Mouse (Mus musculus): ENCODE results near the gene Shf. TPM values are rescaled to one million over a fixed set of nuclear protein-coding genes. Genes with fewer than 3 reads are reported as not detected.

The Shf gene
- polyA plus RNA-seq, 1 experiment from 2014 or later, result 6.5 TPM

DNA sequence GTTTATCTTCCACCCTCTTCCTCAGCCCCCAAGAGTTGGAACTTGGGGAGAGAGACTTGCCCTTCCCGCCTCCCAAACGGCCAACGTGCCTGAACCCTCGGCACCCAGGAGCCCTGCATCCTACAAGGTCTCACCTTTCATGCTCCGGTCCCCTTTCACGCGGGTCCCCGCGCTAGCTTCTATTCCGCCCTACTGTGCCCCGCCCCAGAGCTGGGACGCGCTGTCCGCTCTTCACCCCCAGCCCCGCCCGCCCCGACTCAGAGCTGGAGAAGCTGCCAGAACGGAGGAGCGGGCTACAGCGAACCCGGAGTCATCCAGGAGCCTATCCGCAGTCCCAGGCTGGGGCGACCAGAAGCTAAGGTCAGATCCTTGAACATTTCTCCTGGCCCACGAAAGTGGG lies 55.4 kb downstream of the Shf start, which contains the start of gene Duoxa1:
Gene Duoxa1 (minus strand): TSS at position 195 of the 400 bp plus-strand sequence.
- H3K36me3 ChIP-seq, result no peaks in the 10 kb centered on the region
- no peaks in the 10 kb centered on the region for H3K9me3 ChIP-seq
- 1% methylated on average over 24 of the region's 24 CpGs for WGBS
- H3K4me3 ChIP-seq (replicated peaks), result peak within 1 kb of the TSS; percentile 27
- H3K9ac ChIP-seq (replicated peaks), result no peak within 1 kb of the TSS
- peak within 1 kb of the TSS; percentile 48 for H3K4me2 ChIP-seq
- H3K27me3 ChIP-seq, result peaks cover 78% of the 10 kb centered on the region
- H3K4me1 ChIP-seq (replicated peaks), result peaks cover 12% of the 10 kb centered on the region
- H3K27ac ChIP-seq, result no peak within 1 kb of the TSS
- peak; percentile 15; the same call in 1 of the 2 replicates for ATAC-seq (ENCODE audit: insufficient number of reproducible peaks, insufficient read depth, low FRiP score, low TSS enrichment, low read depth)

DNA sequence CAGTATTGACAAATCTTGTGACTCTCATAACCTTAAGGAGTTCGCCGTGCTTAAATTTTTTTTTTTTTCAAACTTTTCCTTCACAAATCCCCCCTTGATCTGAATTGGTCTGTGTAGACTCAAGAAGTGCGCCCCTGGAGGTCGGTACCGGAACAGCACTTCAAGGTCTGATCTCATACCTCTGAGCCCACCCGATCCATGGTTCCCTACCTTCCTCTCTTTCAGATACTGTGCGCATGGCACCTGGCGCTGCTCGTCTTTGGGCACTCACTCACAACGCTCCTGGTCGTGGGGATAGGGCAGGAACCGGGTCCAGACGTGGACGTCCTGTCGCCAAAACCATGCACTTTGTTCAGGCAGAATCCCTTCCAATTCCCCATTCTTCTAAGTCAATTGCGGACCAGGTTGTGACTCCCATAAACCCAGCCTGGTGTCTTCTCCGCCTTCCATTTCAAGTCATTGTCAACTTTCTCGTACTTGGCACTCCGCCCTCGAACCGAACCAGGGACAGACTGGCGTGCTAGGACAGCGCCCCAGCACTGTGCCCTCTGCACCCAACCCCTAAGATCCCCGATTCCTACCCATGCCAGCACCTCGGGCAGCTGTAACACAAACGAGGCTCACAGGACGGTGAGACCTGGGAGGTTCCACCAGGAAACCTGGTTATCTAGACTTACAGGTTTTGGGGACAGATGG lies 56.1 kb downstream of the Shf start:
- WGBS, result 5% methylated on average over 27 of the region's 27 CpGs
- no peaks in the 10 kb centered on the region for H3K9me3 ChIP-seq

DNA sequence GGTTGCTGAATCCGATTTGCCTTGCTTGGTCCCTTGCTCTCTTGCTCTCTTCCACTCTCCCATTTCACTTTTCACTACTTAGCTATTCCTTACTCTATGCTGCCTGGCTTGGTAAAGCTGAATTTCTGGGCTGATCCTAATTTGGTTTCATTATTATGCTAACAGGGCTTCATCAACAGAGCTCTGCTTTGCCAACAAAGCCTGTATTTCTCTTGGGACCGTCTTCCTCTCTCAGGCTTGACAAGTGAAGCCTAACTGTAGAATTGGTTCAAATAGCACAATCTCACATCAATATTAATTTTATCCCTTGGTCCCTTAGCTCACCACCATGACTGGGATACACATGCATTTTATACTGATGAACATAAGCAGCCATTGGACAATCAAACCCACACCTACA lies 57.4 kb downstream of the Shf start:
- Histone ChIP-seq H3K4me2 (no peak overlapping the region), H3K9ac (replicated peaks) (no peak overlapping the region), H3K27ac (no peak overlapping the region), H3K36me3 (no peaks in the 10 kb centered on the region), H3K27me3 (peaks cover 86% of the 10 kb centered on the region), H3K4me1 (replicated peaks) (peaks cover 12% of the 10 kb centered on the region), H3K9me3 (no peaks in the 10 kb centered on the region), H3K4me3 (replicated peaks) (no peak overlapping the region)
- 59% methylated on average over 2 of the region's 2 CpGs for WGBS
- ATAC-seq (ENCODE audit: insufficient number of reproducible peaks, insufficient read depth, low FRiP score, low TSS enrichment, low read depth), result no peak

More for the DNA sequence above, 56.1 kb downstream of the Shf start:
- peak overlapping the region; percentile 48 for H3K4me2 ChIP-seq
- peak; percentile 66; the same call in 1 of the 2 replicates for ATAC-seq (ENCODE audit: insufficient number of reproducible peaks, insufficient read depth, low FRiP score, low TSS enrichment, low read depth)
- H3K36me3 ChIP-seq, result no peaks in the 10 kb centered on the region
- H3K9ac ChIP-seq (replicated peaks), result no peak overlapping the region
- peaks cover 12% of the 10 kb centered on the region for H3K4me1 ChIP-seq (replicated peaks)
- H3K27ac ChIP-seq, result no peak overlapping the region
- peaks cover 81% of the 10 kb centered on the region for H3K27me3 ChIP-seq
- peak overlapping the region; percentile 27 for H3K4me3 ChIP-seq (replicated peaks)

DNA sequence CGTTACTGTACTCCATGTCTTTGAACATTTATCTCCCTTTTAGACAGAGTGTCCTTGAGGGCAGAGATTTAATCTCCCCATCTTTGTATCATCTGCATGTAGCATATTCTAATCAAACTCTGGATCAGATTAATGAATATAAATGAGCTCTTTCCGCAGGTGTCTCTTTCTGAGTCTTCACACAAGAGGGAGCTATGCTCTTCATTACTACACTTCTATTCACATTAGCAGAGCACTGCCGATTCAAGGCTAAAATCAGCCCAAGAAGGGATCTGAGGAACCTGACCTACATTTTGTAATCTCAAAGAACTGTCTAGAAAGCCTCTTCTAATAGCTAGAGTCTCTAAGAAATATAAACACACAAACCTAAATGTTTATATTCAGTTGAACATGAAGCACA lies 59.3 kb downstream of the Shf start:
- H3K27me3 ChIP-seq, result peaks cover 91% of the 10 kb centered on the region
- H3K9me3 ChIP-seq, result no peaks in the 10 kb centered on the region

DNA sequence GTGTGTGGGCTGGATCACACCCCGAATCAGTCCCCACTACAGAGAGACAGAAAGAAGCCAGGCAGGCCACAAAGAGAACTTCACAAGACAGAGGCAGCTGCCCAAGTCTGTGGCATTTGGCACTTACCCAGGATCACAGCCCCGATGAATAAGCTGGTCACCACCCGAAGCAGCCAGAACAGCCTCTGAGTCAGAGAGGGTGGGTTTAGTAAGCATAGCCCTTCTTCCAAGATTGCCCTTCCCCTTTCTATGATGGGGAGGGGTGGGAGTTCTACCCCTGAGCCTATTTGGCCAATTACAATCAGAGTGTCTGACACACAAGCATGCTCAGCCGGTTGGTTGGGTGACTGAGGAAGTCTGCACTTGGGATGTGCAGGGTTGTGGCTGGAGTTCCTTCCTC lies 62.8 kb downstream of the Shf start:
- H3K27me3 ChIP-seq, result peaks cover 92% of the 10 kb centered on the region
- WGBS, result 55% methylated on average over 4 of the region's 4 CpGs
- H3K9me3 ChIP-seq, result no peaks in the 10 kb centered on the region
- H3K9ac ChIP-seq (replicated peaks), result no peak overlapping the region
- no peaks in the 10 kb centered on the region for H3K36me3 ChIP-seq
- no peak overlapping the region for H3K4me2 ChIP-seq
- H3K4me1 ChIP-seq (replicated peaks), result peaks cover 5% of the 10 kb centered on the region
- no peak overlapping the region for H3K4me3 ChIP-seq (replicated peaks)
- no peak for ATAC-seq (ENCODE audit: insufficient number of reproducible peaks, insufficient read depth, low FRiP score, low TSS enrichment, low read depth)
- no peak overlapping the region for H3K27ac ChIP-seq

More for the DNA sequence above, 59.3 kb downstream of the Shf start:
- Histone ChIP-seq H3K36me3 (no peaks in the 10 kb centered on the region), H3K9ac (replicated peaks) (no peak overlapping the region), H3K4me2 (no peak overlapping the region), H3K4me3 (replicated peaks) (no peak overlapping the region), H3K27ac (no peak overlapping the region), H3K4me1 (replicated peaks) (peaks cover 12% of the 10 kb centered on the region)
- ATAC-seq (ENCODE audit: insufficient number of reproducible peaks, insufficient read depth, low FRiP score, low TSS enrichment, low read depth), result no peak
- 58% methylated on average over 3 of the region's 3 CpGs for WGBS

DNA sequence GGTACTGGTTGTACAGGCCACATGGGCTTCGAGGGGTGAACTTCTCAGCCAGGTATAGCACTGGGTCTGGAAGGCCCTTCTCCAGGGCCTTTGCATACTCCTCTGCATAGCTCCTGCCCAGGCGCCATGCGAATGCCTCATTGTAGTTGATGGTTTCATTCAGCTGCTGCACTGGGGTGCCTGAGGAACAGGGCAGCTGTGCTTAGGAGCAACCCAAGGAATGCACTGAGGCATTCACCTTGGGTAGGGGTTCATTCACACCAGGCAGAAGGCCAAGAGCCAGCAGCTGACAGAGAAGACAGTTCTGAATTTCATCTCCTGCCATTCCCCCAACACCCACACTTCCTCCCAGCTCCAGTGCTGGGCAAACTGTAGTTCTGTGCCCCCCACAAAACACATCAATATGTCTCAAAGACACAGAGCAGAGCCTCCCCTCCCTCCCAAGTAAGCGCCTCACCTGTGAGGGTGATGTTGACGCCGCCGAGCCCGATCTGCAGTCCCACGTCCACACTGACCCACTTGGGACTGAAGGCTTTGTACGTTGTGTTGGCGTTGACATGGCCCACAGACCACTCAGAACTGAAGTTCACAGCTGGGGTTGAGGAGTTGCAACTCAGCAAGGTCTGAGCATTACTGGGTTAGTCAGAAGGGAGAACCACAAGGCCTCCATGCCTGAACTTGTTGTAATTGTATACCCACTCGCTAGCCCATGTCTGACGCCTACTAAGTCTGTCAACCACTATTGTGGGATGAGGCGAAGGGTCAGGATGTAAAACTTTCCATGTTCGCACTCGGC lies 63.7 kb downstream of the Shf start:
- H3K27me3 ChIP-seq, result peaks cover 93% of the 10 kb centered on the region

DNA sequence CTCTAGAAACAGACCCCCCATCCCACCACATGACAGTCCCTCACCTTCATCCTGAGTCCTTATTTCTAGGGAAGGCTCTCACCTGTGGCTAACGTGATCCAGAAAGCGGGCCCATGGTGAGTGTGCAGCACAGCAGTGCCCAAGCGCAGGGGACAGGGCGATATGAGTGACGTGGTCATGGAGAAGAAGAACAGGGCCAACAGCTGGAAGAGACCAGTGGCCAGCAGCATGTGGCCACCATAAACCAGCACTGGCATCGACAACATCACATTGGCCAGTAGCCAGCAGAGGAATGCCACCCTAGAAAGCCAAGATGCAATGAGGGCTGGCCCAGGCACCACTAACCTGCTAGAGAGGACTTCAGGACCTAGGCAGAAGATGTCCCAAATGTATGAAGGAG lies 64.4 kb downstream of the Shf start:
- H3K9me3 ChIP-seq, result no peaks in the 10 kb centered on the region
- ATAC-seq (ENCODE audit: insufficient number of reproducible peaks, insufficient read depth, low FRiP score, low TSS enrichment, low read depth), result no peak
- H3K36me3 ChIP-seq, result no peaks in the 10 kb centered on the region
- H3K4me1 ChIP-seq (replicated peaks), result peaks cover 9% of the 10 kb centered on the region
- H3K4me3 ChIP-seq (replicated peaks), result no peak overlapping the region
- H3K27me3 ChIP-seq, result peaks cover 96% of the 10 kb centered on the region
- no peak overlapping the region for H3K9ac ChIP-seq (replicated peaks)
- no peak overlapping the region for H3K27ac ChIP-seq
- 87% methylated on average over 6 of the region's 6 CpGs for WGBS
- H3K4me2 ChIP-seq, result no peak overlapping the region

More for the DNA sequence above, 63.7 kb downstream of the Shf start:
- ATAC-seq (ENCODE audit: insufficient number of reproducible peaks, insufficient read depth, low FRiP score, low TSS enrichment, low read depth), result no peak
- no peak overlapping the region for H3K27ac ChIP-seq
- H3K4me2 ChIP-seq, result no peak overlapping the region
- H3K4me3 ChIP-seq (replicated peaks), result no peak overlapping the region
- no peaks in the 10 kb centered on the region for H3K9me3 ChIP-seq
- peaks cover 9% of the 10 kb centered on the region for H3K4me1 ChIP-seq (replicated peaks)
- no peaks in the 10 kb centered on the region for H3K36me3 ChIP-seq
- 83% methylated on average over 16 of the region's 16 CpGs for WGBS
- H3K9ac ChIP-seq (replicated peaks), result no peak overlapping the region

DNA sequence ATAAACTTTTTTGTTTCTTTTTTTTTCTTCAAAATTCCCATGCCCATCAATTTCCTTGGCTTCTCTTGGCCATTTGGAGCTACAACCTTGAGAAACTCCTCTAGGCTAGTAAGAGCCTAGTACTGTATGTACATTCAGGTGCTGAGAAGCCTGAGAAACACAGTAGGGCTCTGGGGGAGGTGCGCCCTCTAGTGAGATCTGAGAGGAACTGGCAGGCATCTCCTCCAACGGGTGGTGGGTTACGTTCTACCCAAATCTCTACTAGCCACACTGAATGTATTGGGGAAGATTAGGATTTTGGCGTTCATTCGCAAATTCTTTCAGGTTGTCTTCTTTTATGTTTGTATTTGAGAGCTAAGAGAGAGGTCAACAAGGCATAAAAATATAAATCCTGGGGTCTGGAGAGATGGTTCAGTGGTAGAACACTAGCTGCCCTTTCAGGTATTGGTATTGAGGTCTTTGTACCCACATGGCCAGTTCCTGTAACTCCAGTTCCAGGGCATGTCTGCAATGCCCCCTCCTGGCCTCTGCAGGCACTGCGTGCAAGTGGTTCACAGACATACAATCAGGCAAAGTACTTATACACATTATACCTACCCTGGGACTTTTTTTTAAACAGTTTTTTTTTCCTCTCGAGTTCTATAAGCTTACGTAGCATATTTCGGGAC lies 66.3 kb downstream of the Shf start:
- Histone ChIP-seq H3K9me3 (no peaks in the 10 kb centered on the region), H3K27me3 (peaks cover 98% of the 10 kb centered on the region), H3K4me2 (no peak overlapping the region), H3K36me3 (no peaks in the 10 kb centered on the region), H3K9ac (replicated peaks) (no peak overlapping the region), H3K27ac (no peak overlapping the region), H3K4me1 (replicated peaks) (peaks cover 21% of the 10 kb centered on the region), H3K4me3 (replicated peaks) (no peak overlapping the region)
- WGBS, result 14% methylated on average over 9 of the region's 9 CpGs
- no peak; the same call in 1 of the 2 replicates for ATAC-seq (ENCODE audit: insufficient number of reproducible peaks, insufficient read depth, low FRiP score, low TSS enrichment, low read depth)

DNA sequence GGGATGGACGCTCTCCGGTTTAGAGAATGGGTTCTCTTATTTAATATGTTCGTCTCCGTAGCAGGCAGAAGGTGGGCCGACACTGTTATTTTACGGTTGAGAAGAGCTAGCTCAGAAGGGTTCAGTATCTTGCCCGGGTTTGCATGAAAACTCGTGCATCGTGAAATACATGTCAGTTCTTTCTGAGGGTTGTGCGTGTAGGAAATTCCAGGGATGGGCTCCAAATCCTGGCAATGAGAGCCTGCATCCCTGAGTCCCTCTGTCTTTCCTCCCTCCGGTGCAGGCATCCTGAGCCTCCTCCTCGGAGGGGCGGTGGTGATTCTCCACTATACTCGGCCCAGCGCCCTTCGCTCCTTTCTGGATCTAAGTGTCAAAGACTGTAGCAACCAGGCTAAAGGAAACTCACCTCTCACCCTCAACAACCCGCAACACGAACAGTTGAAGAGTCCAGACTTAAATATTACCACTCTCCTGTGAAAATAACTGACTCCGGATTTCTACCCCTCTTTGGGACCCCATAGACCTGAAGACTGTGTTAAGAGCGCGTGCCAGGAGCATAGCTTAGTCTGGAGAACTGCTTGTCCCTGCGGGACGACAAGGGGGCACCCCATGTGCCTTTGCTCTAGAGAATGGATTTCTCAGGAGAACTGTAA lies 66.9 kb downstream of the Shf start:
- 7% methylated on average over 23 of the region's 23 CpGs for WGBS
- H3K36me3 ChIP-seq, result no peaks in the 10 kb centered on the region
- H3K27ac ChIP-seq, result no peak overlapping the region
- peak overlapping the region; percentile 37 for H3K4me3 ChIP-seq (replicated peaks)
- H3K9me3 ChIP-seq, result no peaks in the 10 kb centered on the region
- peak overlapping the region; percentile 72 for H3K4me2 ChIP-seq
- peaks cover 99% of the 10 kb centered on the region for H3K27me3 ChIP-seq
- ATAC-seq (ENCODE audit: insufficient number of reproducible peaks, insufficient read depth, low FRiP score, low TSS enrichment, low read depth), result no peak
- H3K4me1 ChIP-seq (replicated peaks), result peaks cover 27% of the 10 kb centered on the region
- H3K9ac ChIP-seq (replicated peaks), result 0 out of 2 replicates have a peak overlapping the region, but pooled peaks have one; percentile 27

DNA sequence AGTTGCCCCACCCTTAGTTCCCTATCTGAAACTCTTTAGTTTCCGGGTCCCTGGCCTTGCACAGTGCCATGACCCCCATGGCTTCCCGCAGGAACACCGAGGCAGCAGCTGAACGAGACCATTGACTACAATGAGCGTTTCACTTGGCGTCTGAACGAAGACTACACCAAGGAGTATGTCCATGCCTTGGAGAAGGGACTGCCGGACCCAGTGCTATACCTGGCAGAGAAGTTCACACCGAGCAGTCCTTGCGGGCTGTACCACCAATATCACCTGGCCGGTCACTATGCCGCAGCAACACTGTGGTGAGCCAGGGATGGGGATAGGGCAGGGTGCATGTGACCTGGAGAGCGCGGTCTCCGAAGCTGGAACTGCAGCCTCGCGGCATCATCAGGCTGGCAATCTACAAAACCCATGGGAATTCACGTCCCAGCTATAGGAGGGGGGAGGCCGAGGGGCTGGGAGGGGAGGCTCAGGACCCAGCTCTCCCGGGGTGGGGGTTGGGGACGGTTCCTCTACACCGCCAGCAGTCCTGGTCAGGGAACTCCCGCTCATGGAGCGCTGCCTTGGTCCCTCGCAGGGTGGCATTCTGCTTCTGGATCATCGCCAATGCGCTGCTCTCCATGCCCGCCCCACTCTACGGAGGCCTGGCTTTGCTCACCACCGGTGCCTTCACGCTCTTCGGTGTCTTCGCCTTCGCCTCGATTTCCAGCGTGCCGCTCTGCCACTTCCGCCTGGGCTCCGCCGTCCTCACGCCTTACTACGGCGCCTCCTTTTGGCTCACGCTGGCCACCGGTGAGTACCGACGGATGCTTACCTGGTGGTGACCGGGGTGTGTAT lies 67.7 kb downstream of the Shf start:
- Histone ChIP-seq H3K4me2 (peak overlapping the region; percentile 72), H3K9me3 (no peaks in the 10 kb centered on the region), H3K27me3 (peaks cover 99% of the 10 kb centered on the region), H3K36me3 (no peaks in the 10 kb centered on the region), H3K4me3 (replicated peaks) (peak overlapping the region; percentile 37), H3K9ac (replicated peaks) (0 out of 2 replicates have a peak overlapping the region, but pooled peaks have one; percentile 27), H3K4me1 (replicated peaks) (peaks cover 27% of the 10 kb centered on the region), H3K27ac (no peak overlapping the region)
- under 1% methylated on average over 47 of the region's 48 CpGs for WGBS
- no peak for ATAC-seq (ENCODE audit: insufficient number of reproducible peaks, insufficient read depth, low FRiP score, low TSS enrichment, low read depth)
